Mouse (Mus musculus): ENCODE measurements around the gene Jund. TPM values are rescaled to one million over a fixed set of nuclear protein-coding genes. Genes with fewer than 3 reads are reported as not detected.

Jund gene
- polyA plus RNA-seq, 1 experiment from 2014 or later = 102 TPM

GRCm38 (mm10) chr8:70708281-70708680, 9.5 kb downstream of the Jund start:
- WGBS (ENCODE audit: insufficient replicate concordance) = 86% methylated on average over 14 of the region's 14 CpGs

DNA sequence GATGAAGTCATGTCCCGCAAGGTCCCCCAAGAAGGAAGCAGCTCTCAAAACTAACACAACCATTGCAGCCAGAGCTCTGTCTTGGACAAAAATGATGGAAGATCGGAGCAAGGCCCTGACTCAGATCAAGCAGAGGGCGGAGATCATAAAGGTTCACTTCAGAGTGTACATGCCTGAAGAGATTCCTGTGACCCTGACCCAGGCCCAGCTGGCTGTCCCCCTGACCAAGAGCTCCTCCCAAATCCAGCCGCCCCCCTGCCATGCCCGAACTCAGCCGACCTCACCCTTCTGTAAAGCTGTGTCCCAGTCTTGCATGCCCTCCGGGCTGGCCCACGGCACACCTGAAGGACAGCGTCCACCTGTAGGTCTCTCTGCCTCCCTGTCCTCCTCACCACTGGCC, 11.0 kb downstream of the Jund start:
- no peak overlapping the region for H3K4me2 ChIP-seq
- no peak for ATAC-seq (replicated peaks; ENCODE audit: insufficient number of reproducible peaks, low FRiP score, low TSS enrichment)
- no peaks in the 10 kb centered on the region for H3K9me3 ChIP-seq (replicated peaks; ENCODE audit: control insufficient read depth, low read length)
- H3K27me3 ChIP-seq (ENCODE audit: control insufficient read depth, insufficient read depth, low read length) = peaks cover 5% of the 10 kb centered on the region
- H3K36me3 ChIP-seq (ENCODE audit: control insufficient read depth, insufficient read depth, low read length) = no peaks in the 10 kb centered on the region
- no peak overlapping the region for H3K27ac ChIP-seq (ENCODE audit: low read depth, low read length)
- H3K9ac ChIP-seq (ENCODE audit: low read depth, low read length) = no peak overlapping the region
- H3K4me3 ChIP-seq (ENCODE audit: low read depth, low read length) = no peak overlapping the region
- 80% methylated on average over 9 of the region's 9 CpGs for WGBS (ENCODE audit: insufficient replicate concordance)
- no peaks in the 10 kb centered on the region for H3K4me1 ChIP-seq (ENCODE audit: control insufficient read depth, insufficient read depth, low read length)

More at GRCm38 (mm10) chr8:70708281-70708680, 9.5 kb downstream of the Jund start:
- Histone ChIP-seq H3K4me2 (no peak overlapping the region), H3K9me3 (replicated peaks; ENCODE audit: control insufficient read depth, low read length) (no peaks in the 10 kb centered on the region), H3K4me1 (ENCODE audit: control insufficient read depth, insufficient read depth, low read length) (no peaks in the 10 kb centered on the region), H3K36me3 (ENCODE audit: control insufficient read depth, insufficient read depth, low read length) (no peaks in the 10 kb centered on the region; the same call in 1 of the 2 replicates), H3K27me3 (ENCODE audit: control insufficient read depth, insufficient read depth, low read length) (peaks cover 5% of the 10 kb centered on the region), H3K27ac (ENCODE audit: low read depth, low read length) (no peak overlapping the region), H3K9ac (ENCODE audit: low read depth, low read length) (no peak overlapping the region), H3K4me3 (ENCODE audit: low read depth, low read length) (no peak overlapping the region)
- no peak for ATAC-seq (replicated peaks; ENCODE audit: insufficient number of reproducible peaks, low FRiP score, low TSS enrichment)

GRCm38 (mm10) chr8:70710296-70710695, 11.5 kb downstream of the Jund start:
- Histone ChIP-seq H3K4me3 (ENCODE audit: low read depth, low read length) (no peak overlapping the region), H3K4me1 (ENCODE audit: control insufficient read depth, insufficient read depth, low read length) (no peaks in the 10 kb centered on the region), H3K4me2 (no peak overlapping the region), H3K27me3 (ENCODE audit: control insufficient read depth, insufficient read depth, low read length) (peaks cover 5% of the 10 kb centered on the region), H3K27ac (ENCODE audit: low read depth, low read length) (no peak overlapping the region), H3K36me3 (ENCODE audit: control insufficient read depth, insufficient read depth, low read length) (no peaks in the 10 kb centered on the region), H3K9me3 (replicated peaks; ENCODE audit: control insufficient read depth, low read length) (no peaks in the 10 kb centered on the region), H3K9ac (ENCODE audit: low read depth, low read length) (no peak overlapping the region)
- 87% methylated on average over 1 of the region's 1 CpGs for WGBS (ENCODE audit: insufficient replicate concordance)
- ATAC-seq (replicated peaks; ENCODE audit: insufficient number of reproducible peaks, low FRiP score, low TSS enrichment) = no peak

DNA sequence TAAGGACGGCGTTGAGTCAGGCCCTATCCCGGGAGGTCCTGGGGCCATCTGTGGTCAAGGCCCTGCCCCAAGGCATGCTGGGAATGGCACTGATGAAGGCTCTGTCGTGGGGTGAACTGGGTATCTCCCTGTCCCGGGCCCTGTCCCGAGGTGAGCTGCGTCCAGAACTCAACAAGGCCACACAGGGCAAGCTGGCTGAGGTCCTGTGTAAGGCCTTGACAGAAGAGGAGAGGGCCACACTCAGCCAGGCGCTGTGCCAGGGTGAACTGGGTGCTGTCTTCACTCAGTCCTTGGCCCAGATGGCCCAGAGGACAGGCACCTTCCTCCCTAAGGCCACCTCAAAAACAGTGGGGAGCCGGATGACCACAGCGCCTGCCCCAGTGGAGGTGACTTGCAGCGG, 12.3 kb downstream of the Jund start:
- 82% methylated on average over 11 of the region's 11 CpGs for WGBS (ENCODE audit: insufficient replicate concordance)
- ATAC-seq (replicated peaks; ENCODE audit: insufficient number of reproducible peaks, low FRiP score, low TSS enrichment) = no peak
- H3K4me3 ChIP-seq (ENCODE audit: low read depth, low read length) = no peak overlapping the region

DNA sequence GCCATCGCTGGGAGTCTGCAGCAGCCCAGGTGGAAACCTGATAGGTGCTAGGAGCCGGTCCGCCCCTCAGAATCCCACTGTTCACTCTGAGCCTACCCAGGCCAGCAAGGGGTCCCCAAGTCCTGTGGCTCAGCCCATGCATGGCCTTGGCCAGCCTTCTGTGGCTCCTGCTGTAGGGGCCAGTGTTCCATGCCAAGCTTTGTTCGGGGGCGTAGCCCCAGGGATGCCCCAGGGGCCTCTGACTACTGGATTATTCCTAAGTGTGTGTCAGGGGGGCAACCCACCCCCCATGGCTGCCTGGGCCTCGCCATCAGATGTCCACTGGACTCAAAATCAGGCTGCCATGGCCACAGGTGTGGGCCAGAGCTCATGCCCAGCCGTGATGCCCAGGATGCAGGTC, 15.2 kb downstream of the Jund start:
- H3K4me2 ChIP-seq = no peak overlapping the region
- no peak for ATAC-seq (replicated peaks; ENCODE audit: insufficient number of reproducible peaks, low FRiP score, low TSS enrichment)
- H3K27me3 ChIP-seq (ENCODE audit: control insufficient read depth, insufficient read depth, low read length) = peaks cover 24% of the 10 kb centered on the region

More for the DNA sequence above, 12.3 kb downstream of the Jund start:
- no peak overlapping the region for H3K4me2 ChIP-seq
- no peak overlapping the region for H3K9ac ChIP-seq (ENCODE audit: low read depth, low read length)
- no peaks in the 10 kb centered on the region for H3K9me3 ChIP-seq (replicated peaks; ENCODE audit: control insufficient read depth, low read length)
- no peaks in the 10 kb centered on the region for H3K4me1 ChIP-seq (ENCODE audit: control insufficient read depth, insufficient read depth, low read length)
- H3K36me3 ChIP-seq (ENCODE audit: control insufficient read depth, insufficient read depth, low read length) = no peaks in the 10 kb centered on the region
- H3K27me3 ChIP-seq (ENCODE audit: control insufficient read depth, insufficient read depth, low read length) = peaks cover 7% of the 10 kb centered on the region
- H3K27ac ChIP-seq (ENCODE audit: low read depth, low read length) = no peak overlapping the region

DNA sequence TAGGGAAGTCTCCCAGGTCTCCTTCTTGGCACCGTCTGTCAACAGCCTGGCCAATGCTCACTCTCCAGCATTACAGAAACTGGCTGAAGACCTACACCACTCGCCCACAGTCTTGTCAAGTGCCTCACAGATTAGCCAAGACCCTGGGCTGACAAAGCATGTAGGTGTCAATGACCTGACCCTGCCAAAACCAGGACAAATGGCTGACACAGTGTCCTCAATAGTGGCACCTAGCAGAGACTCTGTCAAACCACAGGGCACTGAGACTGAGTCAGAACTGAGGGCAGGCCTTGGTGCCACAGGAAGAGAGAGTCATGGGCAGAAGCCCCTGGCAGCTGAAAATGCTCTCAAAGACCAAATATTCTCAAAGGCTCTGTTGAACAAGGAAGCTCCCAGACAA, 16.3 kb downstream of the Jund start:
- no peaks in the 10 kb centered on the region for H3K36me3 ChIP-seq (ENCODE audit: control insufficient read depth, insufficient read depth, low read length)
- no peak overlapping the region for H3K27ac ChIP-seq (ENCODE audit: low read depth, low read length)
- 60% methylated on average over 2 of the region's 2 CpGs for WGBS (ENCODE audit: insufficient replicate concordance)
- no peak overlapping the region for H3K4me2 ChIP-seq
- no peak overlapping the region for H3K9ac ChIP-seq (ENCODE audit: low read depth, low read length)
- no peak for ATAC-seq (replicated peaks; ENCODE audit: insufficient number of reproducible peaks, low FRiP score, low TSS enrichment)
- H3K4me3 ChIP-seq (ENCODE audit: low read depth, low read length) = no peak overlapping the region
- H3K4me1 ChIP-seq (ENCODE audit: control insufficient read depth, insufficient read depth, low read length) = no peaks in the 10 kb centered on the region
- peaks cover 26% of the 10 kb centered on the region for H3K27me3 ChIP-seq (ENCODE audit: control insufficient read depth, insufficient read depth, low read length)
- H3K9me3 ChIP-seq (replicated peaks; ENCODE audit: control insufficient read depth, low read length) = no peaks in the 10 kb centered on the region

More for the DNA sequence above, 15.2 kb downstream of the Jund start:
- Histone ChIP-seq H3K4me3 (ENCODE audit: low read depth, low read length) (no peak overlapping the region), H3K9ac (ENCODE audit: low read depth, low read length) (no peak overlapping the region), H3K36me3 (ENCODE audit: control insufficient read depth, insufficient read depth, low read length) (no peaks in the 10 kb centered on the region), H3K9me3 (replicated peaks; ENCODE audit: control insufficient read depth, low read length) (no peaks in the 10 kb centered on the region), H3K27ac (ENCODE audit: low read depth, low read length) (no peak overlapping the region), H3K4me1 (ENCODE audit: control insufficient read depth, insufficient read depth, low read length) (no peaks in the 10 kb centered on the region)
- WGBS (ENCODE audit: insufficient replicate concordance) = 68% methylated on average over 7 of the region's 7 CpGs

GRCm38 (mm10) chr8:70716521-70717400, 18.0 kb downstream of the Jund start:
- no peaks in the 10 kb centered on the region for H3K9me3 ChIP-seq (replicated peaks; ENCODE audit: control insufficient read depth, low read length)
- H3K4me1 ChIP-seq (ENCODE audit: control insufficient read depth, insufficient read depth, low read length) = no peaks in the 10 kb centered on the region
- H3K27me3 ChIP-seq (ENCODE audit: control insufficient read depth, insufficient read depth, low read length) = peaks cover 23% of the 10 kb centered on the region
- 75% methylated on average over 40 of the region's 40 CpGs for WGBS (ENCODE audit: insufficient replicate concordance)
- no peak for ATAC-seq (replicated peaks; ENCODE audit: insufficient number of reproducible peaks, low FRiP score, low TSS enrichment)
- no peak overlapping the region for H3K4me2 ChIP-seq
- no peak overlapping the region for H3K4me3 ChIP-seq (ENCODE audit: low read depth, low read length)
- no peak overlapping the region for H3K27ac ChIP-seq (ENCODE audit: low read depth, low read length)
- no peaks in the 10 kb centered on the region for H3K36me3 ChIP-seq (ENCODE audit: control insufficient read depth, insufficient read depth, low read length)
- H3K9ac ChIP-seq (ENCODE audit: low read depth, low read length) = no peak overlapping the region

GRCm38 (mm10) chr8:70718297-70718696, 19.5 kb downstream of the Jund start, which contains the start of gene Gm3336:
TSS of gene Gm3336 (plus strand) at chr8:70718543.
- no peaks in the 10 kb centered on the region for H3K4me1 ChIP-seq (ENCODE audit: control insufficient read depth, insufficient read depth, low read length)
- H3K4me3 ChIP-seq (ENCODE audit: low read depth, low read length) = no peak within 1 kb of the TSS
- H3K4me2 ChIP-seq = no peak within 1 kb of the TSS
- WGBS (ENCODE audit: insufficient replicate concordance) = 4% methylated on average over 19 of the region's 19 CpGs
- H3K9me3 ChIP-seq (replicated peaks; ENCODE audit: control insufficient read depth, low read length) = no peaks in the 10 kb centered on the region
- ATAC-seq (replicated peaks; ENCODE audit: insufficient number of reproducible peaks, low FRiP score, low TSS enrichment) = no peak
- H3K27ac ChIP-seq (ENCODE audit: low read depth, low read length) = no peak within 1 kb of the TSS
- H3K36me3 ChIP-seq (ENCODE audit: control insufficient read depth, insufficient read depth, low read length) = no peaks in the 10 kb centered on the region
- H3K27me3 ChIP-seq (ENCODE audit: control insufficient read depth, insufficient read depth, low read length) = peaks cover 20% of the 10 kb centered on the region
- H3K9ac ChIP-seq (ENCODE audit: low read depth, low read length) = no peak within 1 kb of the TSS
